Mouse (Mus musculus) ES-E14 (cell line): ENCODE measurements around the gene Otop2. TPM values are rescaled to one million over a fixed set of nuclear protein-coding genes. Genes with fewer than 3 reads are reported as not detected.

Source experiments
- DNase-seq: peaks from one replicate; pipeline ENCODE4 v3.0.0-alpha.2; 2013; ENCODE audit warnings: low read depth, low spot score
- H3K27ac ChIP-seq: 2 replicates; pipeline ENCODE4 v1.5.1; 2012; ENCODE audit warnings: low read depth, mild to moderate bottlenecking, low read length, moderate library complexity, mixed read lengths; ENCODE audit not compliant: poor library complexity, insufficient read depth, severe bottlenecking
- H3K36me3 ChIP-seq: 2 replicates; pipeline ENCODE4 v1.6.1; 2012; ENCODE audit warnings: mild to moderate bottlenecking, low read length, moderate library complexity, mixed read lengths; ENCODE audit not compliant: control insufficient read depth, poor library complexity, insufficient read depth, severe bottlenecking
- H3K4me1 ChIP-seq, 2 experiments: fragments of 150-350 bp in 1 of 2; sonication (generic) in 1 of 2; 2 replicates each; pipeline ENCODE4 v1.6.1; 2012; ENCODE audit warnings: low read length in 2 of 2, mild to moderate bottlenecking in 1 of 2, mixed read lengths in 1 of 2; ENCODE audit not compliant: control insufficient read depth in 2 of 2, insufficient read depth in 2 of 2, poor library complexity in 1 of 2
- H3K4me3 ChIP-seq, 2 experiments: fragments of 150-350 bp in 1 of 2; sonication (generic) in 1 of 2; 2 replicates each; pipeline ENCODE4 v1.5.1; 2012; ENCODE audit warnings: low read length in 2 of 2, low read depth in 1 of 2, mild to moderate bottlenecking in 1 of 2, mixed read lengths in 1 of 2; ENCODE audit not compliant: insufficient read depth in 1 of 2, poor library complexity in 1 of 2, severe bottlenecking in 1 of 2
- H3K9ac ChIP-seq: 2 replicates; pipeline ENCODE4 v1.6.1; 2012; ENCODE audit warnings: low read depth, mild to moderate bottlenecking, low read length, mixed read lengths; ENCODE audit not compliant: poor library complexity, insufficient read depth, severe bottlenecking
- H3K9me3 ChIP-seq: fragments of 150-350 bp; sonication (generic); 2 replicates; pipeline ENCODE4 v1.6.1; 2012; ENCODE audit warnings: low read depth, mild to moderate bottlenecking, low read length; ENCODE audit not compliant: control insufficient read depth, insufficient read depth
- CHD2 ChIP-seq: IDR thresholded peaks from 2 replicates; pipeline ENCODE4 v1.6.1; 2014; ENCODE audit warnings: mild to moderate bottlenecking, low read depth, low read length, inconsistent platforms
- HCFC1 ChIP-seq: IDR thresholded peaks from 2 replicates; pipeline ENCODE4 v1.6.1; 2012; ENCODE audit warnings: low read length, inconsistent platforms, borderline replicate concordance; ENCODE audit not compliant: insufficient read depth
- MAFK ChIP-seq: IDR thresholded peaks from 2 replicates; pipeline ENCODE4 v1.6.1; 2014; ENCODE audit warnings: mild to moderate bottlenecking, low read depth, low read length, inconsistent platforms; ENCODE audit not compliant: insufficient read depth
- ZC3H11A ChIP-seq: IDR thresholded peaks from 2 replicates; pipeline ENCODE4 v1.6.1; 2012; ENCODE audit warnings: low read depth, mild to moderate bottlenecking, inconsistent platforms, low read length, borderline replicate concordance
- ZNF384 ChIP-seq: IDR thresholded peaks from 2 replicates; pipeline ENCODE4 v1.6.1; 2012; ENCODE audit warnings: low read depth, low read length, inconsistent platforms
- in situ Hi-C, 2 experiments: fragments of 600-800 bp; cut with MboI; formaldehyde crosslinking; loops; one replicate each; pipeline ENCODE4 v1.15.1; 2025; ENCODE audit warnings: low sequenced_read_pairs in 2 of 2, inconsistent platforms in 1 of 2; ENCODE audit not compliant: unreplicated experiment in 2 of 2
- total RNA-seq: library from RNA; depleted of rRNA; stranded (reverse); fragments of 300-350 nt; gene quantifications from 2 replicates; pipeline ENCODE4 v1.2.3, GENCODE M21; 2012

Otop2 gene
- total RNA-seq, 1 experiment = 0.18 TPM

GRCm38 (mm10) chr11:115326730-115327129 lies 19.8 kb downstream of the Otop2 start:
- TF ChIP-seq ZNF384 (no peak), MAFK (no peak), CHD2 (no peak), ZC3H11A (no peak)
- in situ Hi-C loops = no loop called here
- DNase-seq = no peak
- Histone ChIP-seq H3K9ac (no peak overlapping the region), H3K4me1 (peaks cover 0 to 4% of the 10 kb centered on the region in 2 experiments; a peak in 1 of 4 replicates), H3K36me3 (no peaks in the 10 kb centered on the region), H3K4me3 (no peak overlapping the region), H3K27ac (no peak overlapping the region), H3K9me3 (no peaks in the 10 kb centered on the region)

DNA sequence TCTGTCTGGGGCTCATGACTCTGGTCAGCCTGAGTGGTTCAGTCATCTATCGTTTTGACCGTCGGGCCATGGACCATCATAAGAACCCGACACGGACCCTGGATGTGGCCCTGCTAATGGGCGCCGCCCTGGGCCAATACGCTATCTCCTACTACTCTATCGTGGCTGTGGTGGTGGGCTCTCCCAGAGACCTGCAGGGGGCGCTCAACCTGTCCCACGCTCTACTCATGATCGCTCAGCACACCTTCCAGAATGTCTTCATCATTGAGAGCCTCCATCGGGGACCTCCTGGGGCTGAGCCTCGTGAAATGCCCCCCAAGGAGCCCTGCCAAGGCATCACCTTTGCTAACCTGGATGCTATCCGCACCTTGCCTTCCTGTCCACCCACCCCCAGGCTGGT lies 22.4 kb downstream of the Otop2 start:
- Histone ChIP-seq H3K9ac (no peak overlapping the region), H3K27ac (no peak overlapping the region), H3K4me1 (peaks cover 0 to 2% of the 10 kb centered on the region in 2 experiments; a peak in 1 of 4 replicates), H3K4me3 (no peak overlapping the region), H3K36me3 (no peaks in the 10 kb centered on the region), H3K9me3 (no peaks in the 10 kb centered on the region)
- in situ Hi-C loops = no loop called here
- TF ChIP-seq CHD2 (no peak), HCFC1 (no peak), ZC3H11A (no peak), ZNF384 (no peak)
- DNase-seq = no peak

GRCm38 (mm10) chr11:115334531-115334930 lies 27.6 kb downstream of the Otop2 start, which contains the start of gene Otop3:
Otop3 (plus strand) TSS chr11:115334731.
- no peaks in the 10 kb centered on the region for H3K9me3 ChIP-seq
- peak within 1 kb of the TSS in 1 of 2 experiments; percentile 15; a peak in 1 of 4 replicates for H3K4me3 ChIP-seq
- in situ Hi-C loops = no loop called here
- H3K27ac ChIP-seq = no peak within 1 kb of the TSS
- no peak for DNase-seq
- no peaks in the 10 kb centered on the region for H3K36me3 ChIP-seq
- H3K4me1 ChIP-seq = no peaks in the 10 kb centered on the region
- H3K9ac ChIP-seq = no peak within 1 kb of the TSS
- TF ChIP-seq ZNF384 (no peak), CHD2 (no peak), HCFC1 (no peak), ZC3H11A (no peak), MAFK (no peak)

DNA sequence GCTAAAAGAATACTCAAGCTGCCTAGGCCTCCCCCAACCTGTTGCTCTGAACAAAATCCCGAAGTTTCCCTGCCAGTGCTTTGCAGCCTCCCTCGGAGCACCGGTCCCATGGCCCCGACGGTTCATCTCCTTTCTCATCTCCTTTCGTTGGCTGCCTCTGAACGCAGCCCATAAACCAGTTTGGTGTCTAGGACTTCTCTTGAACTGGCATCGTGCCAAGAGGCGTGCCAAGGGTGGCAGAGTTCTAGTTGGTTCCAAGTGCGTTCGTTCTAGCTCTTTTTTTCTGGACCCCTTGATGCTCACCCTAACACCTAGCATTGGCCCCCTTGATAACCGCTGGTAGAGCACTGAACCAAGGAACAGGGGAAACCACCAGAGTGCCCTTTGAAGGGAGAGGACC lies 28.3 kb downstream of the Otop2 start:
- Histone ChIP-seq H3K9ac (no peak overlapping the region), H3K4me1 (no peaks in the 10 kb centered on the region), H3K27ac (no peak overlapping the region), H3K4me3 (no peak overlapping the region), H3K36me3 (no peaks in the 10 kb centered on the region), H3K9me3 (no peaks in the 10 kb centered on the region)
- in situ Hi-C loops = no loop called here
- DNase-seq = no peak
- TF ChIP-seq MAFK (no peak), CHD2 (no peak)

- Histone ChIP-seq H3K4me1 (no peaks in the 10 kb centered on the region), H3K36me3 (no peaks in the 10 kb centered on the region), H3K9me3 (no peaks in the 10 kb centered on the region), H3K27ac (no peak overlapping the region), H3K4me3 (no peak overlapping the region), H3K9ac (no peak overlapping the region)
- no peak for TF ChIP-seq ZNF384
- no peak for TF ChIP-seq HCFC1
- TF ChIP-seq MAFK = no peak
- TF ChIP-seq CHD2 = no peak
- no peak for TF ChIP-seq ZC3H11A
- in situ Hi-C loops = no loop called here
- no peak for DNase-seq
Measured at GRCm38 (mm10) chr11:115336115-115336514, 29.2 kb downstream of the Otop2 start.
